Mouse (Mus musculus) thymus, adult 2 months (tissue): ENCODE measurements around the gene Pole.

ENCODE experiments used
- CTCF ChIP-seq: fragments of 200-500 bp; IDR thresholded peaks from 2 replicates; pipeline ENCODE4 v1.5.1; 2012; ENCODE audit warnings: mild to moderate bottlenecking, control low read depth, low read length, moderate library complexity, borderline replicate concordance; ENCODE audit not compliant: control insufficient read depth, poor library complexity, insufficient read depth; ENCODE audit errors: extremely low read depth
- POLR2A ChIP-seq: fragments of 200-500 bp; IDR thresholded peaks from 2 replicates; pipeline ENCODE4 v1.6.1; 2012; ENCODE audit warnings: mild to moderate bottlenecking, low read length, control low read depth, moderate library complexity; ENCODE audit not compliant: control insufficient read depth, poor library complexity, insufficient read depth; ENCODE audit errors: extremely low read depth

DNA sequence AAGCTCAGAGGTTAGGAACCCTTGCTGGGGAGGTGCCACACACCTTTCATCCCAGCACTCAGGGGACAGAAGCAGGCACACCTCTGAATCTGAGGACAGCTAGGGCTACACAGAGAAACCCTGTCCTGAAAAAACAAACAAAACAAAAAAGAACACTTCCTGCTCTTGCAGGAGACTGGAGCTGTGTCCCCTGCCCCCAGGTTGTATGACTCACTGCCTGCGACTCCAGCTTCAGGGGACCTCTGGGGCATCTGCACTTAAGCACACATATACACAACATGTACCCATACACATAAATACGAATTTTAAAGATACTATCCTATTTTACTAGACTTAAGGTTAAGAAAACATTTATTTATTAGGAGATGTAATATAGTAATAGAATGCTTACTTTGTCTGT, 42.0 kb upstream of the Pole start:
- TF ChIP-seq POLR2A (no peak), CTCF (no peak)
